Mouse (Mus musculus) brain, embryonic 14.5 days (tissue): ENCODE measurements at regions not wholly inside any gene's neighbourhood (a gene's known extent, or its start where the extent isn't known, plus 50 kb on each side); places are given as distances from the start of the nearest gene placed in this dataset.

Experiments
- CTCF ChIP-seq: fragments of 200-500 bp; IDR thresholded peaks from 2 replicates; pipeline ENCODE4 v1.5.1; 2012; ENCODE audit warnings: inconsistent platforms, mild to moderate bottlenecking, moderate library complexity, borderline replicate concordance; ENCODE audit not compliant: insufficient read depth, insufficient read length; ENCODE audit errors: extremely low read depth
- POLR2A ChIP-seq: fragments of 200-500 bp; IDR thresholded peaks from 2 replicates; pipeline ENCODE4 v1.6.1; 2012; ENCODE audit warnings: mild to moderate bottlenecking, inconsistent platforms, borderline replicate concordance; ENCODE audit not compliant: poor library complexity, insufficient read depth, insufficient read length, severe bottlenecking; ENCODE audit errors: extremely low read depth

DNA sequence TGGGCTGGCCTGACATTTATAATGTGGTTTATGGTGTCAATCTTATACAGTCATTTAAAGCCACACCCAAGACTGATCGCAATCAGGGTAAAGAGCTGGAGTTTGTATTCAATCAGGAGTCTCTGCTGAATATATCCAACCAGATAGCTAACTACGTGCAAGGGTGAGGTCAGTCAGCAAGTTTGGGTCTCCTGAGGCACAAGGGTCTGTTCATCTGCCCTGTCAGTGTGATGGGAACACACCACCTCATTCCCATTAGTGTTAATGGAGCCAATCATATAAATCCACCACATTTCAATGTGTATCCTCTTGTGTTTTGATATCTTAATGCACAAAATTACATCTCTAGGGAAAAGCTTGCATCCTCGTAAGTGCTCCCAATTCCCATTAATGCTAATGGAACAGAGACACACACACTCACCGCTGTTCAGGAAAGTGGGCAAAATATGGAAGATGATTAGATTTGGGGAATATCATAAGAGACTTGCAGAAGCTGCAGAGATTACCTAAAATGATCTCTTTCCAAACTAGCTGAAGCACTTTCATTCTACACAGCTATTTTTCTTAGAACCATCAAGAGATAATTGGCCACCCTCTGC lies 447.7 kb downstream of the Btbd3 start:
- no peak for TF ChIP-seq POLR2A
- TF ChIP-seq CTCF: no peak
